Mouse (Mus musculus) cerebellum, postnatal 36 days (tissue): Measurements from ENCODE around the gene Dsp.
A peak's percentile ranks its signal among the peaks of the same experiment; 100 is the strongest.

Experiments
- DNase-seq, 2 experiments: peaks; one replicate each; pipeline ENCODE4 v3.0.0; 2021 to 2022; ENCODE audit warnings: mixed read lengths in 2 of 2

The Dsp gene

GRCm38 (mm10) chr13:38151069-38151588 is at the start of gene Dsp:
TSS of gene Dsp (plus strand) at chr13:38151294.
- DNase-seq, result peak; percentile 4 to 14

- no peak for DNase-seq
These were observed 47.7 kb upstream of the Dsp start for GRCm38 (mm10) chr13:38103406-38103805.

GRCm38 (mm10) chr13:38104501-38104900 is 46.6 kb upstream of the Dsp start:
- no peak for DNase-seq

GRCm38 (mm10) chr13:38109081-38109480 is 42.0 kb upstream of the Dsp start:
- no peak for DNase-seq

GRCm38 (mm10) chr13:38122321-38122720 is 28.8 kb upstream of the Dsp start:
- DNase-seq, result no peak

- DNase-seq, result no peak
These were observed 27.4 kb upstream of the Dsp start for GRCm38 (mm10) chr13:38123666-38124065.

GRCm38 (mm10) chr13:38127683-38128082 is 23.4 kb upstream of the Dsp start:
- DNase-seq, result no peak

GRCm38 (mm10) chr13:38128246-38128645 is 22.8 kb upstream of the Dsp start:
- no peak for DNase-seq

GRCm38 (mm10) chr13:38129492-38129891 is 21.6 kb upstream of the Dsp start:
- DNase-seq, result no peak

GRCm38 (mm10) chr13:38130116-38130515 is 21.0 kb upstream of the Dsp start:
- no peak for DNase-seq

- no peak for DNase-seq
These were observed 18.0 kb upstream of the Dsp start for GRCm38 (mm10) chr13:38133016-38133528.

- no peak for DNase-seq
These were observed 10.6 kb upstream of the Dsp start for GRCm38 (mm10) chr13:38140521-38140920.

GRCm38 (mm10) chr13:38144962-38145713 is 6.0 kb upstream of the Dsp start:
- DNase-seq, result no peak

- DNase-seq, result no peak
These were observed 2.7 kb upstream of the Dsp start for GRCm38 (mm10) chr13:38148348-38148747.

- no peak for DNase-seq
These were observed 756 bp downstream of the Dsp start for GRCm38 (mm10) chr13:38151671-38152428.

- DNase-seq, result no peak
These were observed 1.4 kb downstream of the Dsp start for GRCm38 (mm10) chr13:38152429-38153035.

GRCm38 (mm10) chr13:38155523-38155922 is 4.4 kb downstream of the Dsp start:
- no peak for DNase-seq

GRCm38 (mm10) chr13:38157635-38158034 is 6.5 kb downstream of the Dsp start:
- no peak for DNase-seq

GRCm38 (mm10) chr13:38162002-38162401 is 10.9 kb downstream of the Dsp start:
- no peak for DNase-seq

- peak; percentile 5 to 14 for DNase-seq
These were observed 11.6 kb downstream of the Dsp start for GRCm38 (mm10) chr13:38162668-38163067.

GRCm38 (mm10) chr13:38164932-38165331 is 13.8 kb downstream of the Dsp start:
- DNase-seq, result peak; percentile 31 to 37

GRCm38 (mm10) chr13:38167056-38167455 is 16.0 kb downstream of the Dsp start:
- no peak for DNase-seq

GRCm38 (mm10) chr13:38170707-38171144 is 19.6 kb downstream of the Dsp start:
- no peak for DNase-seq
